In the genomic region with DNA sequence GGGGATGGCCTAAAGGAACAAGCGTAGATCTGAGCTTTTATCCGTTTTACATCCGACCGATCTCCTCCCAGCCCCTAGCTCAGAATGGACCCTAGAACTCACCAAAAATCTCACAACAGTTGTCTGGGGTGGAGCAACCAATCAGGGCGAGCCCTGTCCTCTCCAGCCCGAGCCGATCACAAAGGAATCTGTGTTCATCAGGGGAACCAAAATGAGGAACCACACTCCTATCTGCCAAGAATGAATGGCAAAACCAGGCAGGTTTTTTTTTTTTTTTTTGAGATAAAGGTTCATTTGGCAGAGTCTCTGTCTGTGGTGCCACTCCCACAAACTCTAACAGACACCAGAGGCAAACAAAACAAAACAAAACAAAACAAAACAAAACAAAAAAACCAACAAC, we compare ENCODE assay signal across 11 mouse cellular contexts. TPM values are rescaled to one million over a fixed set of nuclear protein-coding genes. Genes with fewer than 3 reads are reported as not detected.
DNase-seq lines count a peak whose midpoint lies in the region; ATAC-seq and TF ChIP-seq lines count a peak whose summit lies in the region.
"Had no signal": no experiment of that assay in that cellular context is flagged by ENCODE, and none has a peak within 500 bp of the region (broad histone marks: within the 10 kb centered on the region; RNA-seq: fewer than 3 reads in every experiment).

No protein-coding gene starts in this region.

- intact Hi-C loops in gastrocnemius, adult 2 months (cut with DNase I) = loop anchor here (5.0 kb wide), 1 partner anchor 33 kb away; no protein-coding TSS in a partner anchor

- H3K4me3 ChIP-seq in gastrocnemius, adult 2 months = peak overlapping the region; percentile 78; the same call in 1 of the 2 replicates

- H3K27ac ChIP-seq in gastrocnemius, adult 2 months = peak overlapping the region; percentile 87

- TF ChIP-seq CTCF in gastrocnemius, adult 2 months (IDR thresholded peaks at IDR 0.05) = no peak

- DNase-seq in gastrocnemius, adult 2 months = no peak
- no peak for DNase-seq in gastrocnemius, postnatal 4 days (ENCODE audit: low spot score in 2 of 2)
- DNase-seq in retina, postnatal 1 day = peak; percentile 30
- no peak for DNase-seq in retina, embryonic 14.5 days (ENCODE audit: low spot score)
- DNase-seq in cerebellum, adult 11 months = no peak
- no peak for DNase-seq in spleen, postnatal 14 days (ENCODE audit: low spot score in 2 of 2)
- DNase-seq in right cerebral cortex, postnatal 10 days (ENCODE audit: low spot score in 2 of 2) = no peak
- DNase-seq: adrenal gland, postnatal 14 days; right cerebral cortex, adult 18-20 months had no signal

- ATAC-seq in megakaryocyte, adult 5-6 weeks (ENCODE audit: poor library complexity, severe bottlenecking) = peak; percentile 16
- ATAC-seq: lung, postnatal 0 days had no signal

RNA-seq across cellular contexts. Expression of a gene that starts 2.1 kb away (rescaled TPM):
- 1 to 10 TPM; 4.1 to 4.2 TPM for total RNA-seq in gastrocnemius, adult 2 months (2021)
- total RNA-seq in gastrocnemius, postnatal 4 days (2021) = 1 to 10 TPM; 7.7 to 7.8 TPM
- 14.5 and 16.6 TPM in 2 replicates for total RNA-seq in megakaryocyte, adult 5-6 weeks (2015)
- total RNA-seq in megakaryocyte, adult 5-6 weeks (2017) = 15.4 and 15.7 TPM in 2 replicates

RNA-seq across cellular contexts. Expression of a gene that starts 47.0 kb away (rescaled TPM):
- not detected for total RNA-seq in gastrocnemius, adult 2 months (2021)
- total RNA-seq in gastrocnemius, postnatal 4 days (2021) = not detected
- not detected in 2 replicates for total RNA-seq in megakaryocyte, adult 5-6 weeks (2015)
- total RNA-seq in megakaryocyte, adult 5-6 weeks (2017) = not detected in 2 replicates
- total RNA-seq: adrenal gland, postnatal 14 days had no signal

RNA-seq across cellular contexts. Expression of a gene that starts 56.9 kb away (rescaled TPM):
- total RNA-seq in gastrocnemius, adult 2 months (2021) = not detected
- total RNA-seq in gastrocnemius, postnatal 4 days (2021) = not detected
- total RNA-seq in megakaryocyte, adult 5-6 weeks (2015) = not detected in 2 replicates
- total RNA-seq in megakaryocyte, adult 5-6 weeks (2017) = not detected in 2 replicates
